Mouse (Mus musculus) lung, adult 2 months (tissue): ENCODE data around the gene Wdcp.

ENCODE experiments used
- CTCF ChIP-seq: fragments of 200-500 bp; IDR thresholded peaks from 2 replicates; pipeline ENCODE4 v1.5.1; 2011; ENCODE audit warnings: mild to moderate bottlenecking, low read length, control low read depth; ENCODE audit not compliant: insufficient read depth
- POLR2A ChIP-seq: fragments of 200-500 bp; IDR thresholded peaks from 2 replicates; pipeline ENCODE4 v1.6.1; 2011; ENCODE audit warnings: low read depth, mild to moderate bottlenecking, control low read depth, low read length, borderline replicate concordance; ENCODE audit errors: extremely low read depth

GRCm38 (mm10) chr12:4888739-4889138 lies 45.6 kb downstream of the Wdcp start:
- no peak for TF ChIP-seq CTCF
- no peak for TF ChIP-seq POLR2A
